Mouse (Mus musculus) hindbrain, postnatal 0 days (tissue): ENCODE measurements around the gene Slc37a4. TPM values are rescaled to one million over a fixed set of nuclear protein-coding genes. Genes with fewer than 3 reads are reported as not detected.
"Not testable (repeated sequence)": the region's sequence is repeated elsewhere in the genome, so short reads cannot be mapped to it uniquely, and the experiment has no call there.

Source experiments
- ATAC-seq: fragments of 200-750 bp; cut with Nextera tagmentation; 2 replicates; pipeline ENCODE4 v1.8.0; 2017; ENCODE audit warnings: mild to moderate bottlenecking, moderate TSS enrichment, moderate library complexity
- DNase-seq: peaks from one replicate; pipeline ENCODE4 v3.0.0-alpha.2; 2015; ENCODE audit warnings: low spot score
- H3K27ac ChIP-seq: fragments of 300-500 bp; sonication (generic); 2 replicates; pipeline ENCODE4 v1.5.1; 2014; ENCODE audit warnings: mild to moderate bottlenecking
- H3K27me3 ChIP-seq: fragments of 300-500 bp; sonication (generic); 2 replicates; pipeline ENCODE4 v1.6.1; 2014; ENCODE audit warnings: low read length, mixed read lengths; ENCODE audit not compliant: insufficient read depth
- H3K36me3 ChIP-seq: fragments of 300-500 bp; sonication (generic); 2 replicates; pipeline ENCODE4 v1.6.1; 2014; ENCODE audit warnings: low read length, mixed read lengths; ENCODE audit not compliant: insufficient read depth
- H3K4me1 ChIP-seq: fragments of 300-500 bp; sonication (generic); 2 replicates; pipeline ENCODE4 v1.6.1; 2014; ENCODE audit warnings: antibody characterized with exemption, low read length, mixed read lengths; ENCODE audit not compliant: insufficient read depth
- H3K4me2 ChIP-seq: fragments of 300-500 bp; sonication (generic); 2 replicates; pipeline ENCODE4 v1.6.1; 2014; ENCODE audit warnings: low read depth, mild to moderate bottlenecking, low read length, moderate library complexity, mixed read lengths
- H3K4me3 ChIP-seq: fragments of 300-500 bp; sonication (generic); 2 replicates; pipeline ENCODE4 v1.5.1; 2014; ENCODE audit warnings: low read length
- H3K9ac ChIP-seq: fragments of 300-500 bp; sonication (generic); replicated peaks from 2 replicates; pipeline ENCODE4 v1.6.1; 2014; ENCODE audit warnings: mild to moderate bottlenecking, low read length, moderate library complexity, mixed read lengths
- H3K9me3 ChIP-seq: fragments of 300-500 bp; sonication (generic); 2 replicates; pipeline ENCODE4 v1.6.1; 2016; ENCODE audit warnings: low read length, mixed read lengths
- CTCF ChIP-seq: IDR thresholded peaks from 2 replicates; pipeline ENCODE4 v1.5.1; 2016; ENCODE audit warnings: antibody characterized with exemption, control low read depth, low read depth
- WGBS: fragments of 180-500 bp; shearing (Covaris S2); extraction: QIAGEN DNeasy Blood & Tissue Kit; methylation state at CpG from one replicate; pipeline ENCODE4 v1.1.7; 2014; 5-methylcytosine and 5-hydroxymethylcytosine counted together
- polyA plus RNA-seq: library from polyadenylated mRNA; unstranded; fragments of >200 nt; fragmentation: Nextera tagmentation; extraction: Ambion mirVana; gene quantifications from 2 replicates; pipeline ENCODE4 v1.2.1, GENCODE M21; 2015
- total RNA-seq: library from RNA; depleted of rRNA; stranded (reverse); fragments of >200 nt; gene quantifications from 2 replicates; pipeline ENCODE4 v1.2.3, GENCODE M21; 2014

The Slc37a4 gene
- total and polyA plus RNA-seq, 2 experiments from 2014 or later: 40.3 to 93.9 TPM

- WGBS: 84% methylated on average over 2 of the region's 2 CpGs
- ATAC-seq: no peak
These were observed 16.1 kb downstream of the Slc37a4 start for GRCm38 (mm10) chr9:44412781-44413180.

GRCm38 (mm10) chr9:44417156-44417891, 20.7 kb downstream of the Slc37a4 start:
- Histone ChIP-seq H3K9me3 (no peaks in the 10 kb centered on the region), H3K27ac (peak overlapping the region; percentile 79), H3K4me2 (peak overlapping the region; percentile 97), H3K4me1 (peaks cover 6% of the 10 kb centered on the region; the same call in 1 of the 2 replicates), H3K4me3 (peak overlapping the region; percentile 81), H3K27me3 (no peaks in the 10 kb centered on the region), H3K36me3 (peaks cover 15% of the 10 kb centered on the region; the same call in 1 of the 2 replicates), H3K9ac (peak overlapping the region; percentile 78)
- no peak for TF ChIP-seq CTCF
- ATAC-seq (peak; percentile 70), DNase-seq (no peak)
- WGBS: 9% methylated on average over 26 of the region's 26 CpGs

More at GRCm38 (mm10) chr9:44412781-44413180, 16.1 kb downstream of the Slc37a4 start:
- no peak for DNase-seq
- H3K4me2 ChIP-seq: no peak overlapping the region
- H3K9ac ChIP-seq: no peak overlapping the region
- no peak for TF ChIP-seq CTCF
- H3K36me3 ChIP-seq: peaks cover 48% of the 10 kb centered on the region
- H3K27me3 ChIP-seq: no peaks in the 10 kb centered on the region
- no peak overlapping the region for H3K4me3 ChIP-seq
- H3K4me1 ChIP-seq: peaks cover 6% of the 10 kb centered on the region; the same call in 1 of the 2 replicates
- H3K27ac ChIP-seq: no peak overlapping the region
- H3K9me3 ChIP-seq: no peaks in the 10 kb centered on the region

- WGBS: under 1% methylated on average over 38 of the region's 38 CpGs
- peak overlapping the region; percentile 81 for H3K4me3 ChIP-seq
- no peaks in the 10 kb centered on the region for H3K27me3 ChIP-seq
- peaks cover 9% of the 10 kb centered on the region; the same call in 1 of the 2 replicates for H3K36me3 ChIP-seq
- peak overlapping the region; percentile 78 for H3K9ac ChIP-seq
- no peaks in the 10 kb centered on the region for H3K9me3 ChIP-seq
- H3K4me1 ChIP-seq: peaks cover 6% of the 10 kb centered on the region; the same call in 1 of the 2 replicates
- ATAC-seq: peak; percentile 95
- DNase-seq: peak; percentile 97
- H3K27ac ChIP-seq: peak overlapping the region; percentile 79
- H3K4me2 ChIP-seq: peak overlapping the region; percentile 97
- TF ChIP-seq CTCF: peak; percentile 89
These were observed 21.3 kb downstream of the Slc37a4 start for GRCm38 (mm10) chr9:44417892-44418363.

- TF ChIP-seq CTCF: no peak
- peaks cover 6% of the 10 kb centered on the region; the same call in 1 of the 2 replicates for H3K4me1 ChIP-seq
- H3K27me3 ChIP-seq: no peaks in the 10 kb centered on the region
- H3K36me3 ChIP-seq: 0 out of 2 replicates have a peak, but pooled peaks cover 2% of the 10 kb centered on the region
- peak within 1 kb of the TSS; percentile 79 for H3K27ac ChIP-seq
- peak within 1 kb of the TSS; percentile 78 for H3K9ac ChIP-seq
- H3K4me3 ChIP-seq: peak within 1 kb of the TSS; percentile 81
- peak; percentile 33 for DNase-seq
- 76% methylated on average over 14 of the region's 14 CpGs for WGBS
- ATAC-seq: no peak
- no peaks in the 10 kb centered on the region for H3K9me3 ChIP-seq
- H3K4me2 ChIP-seq: peak within 1 kb of the TSS; percentile 97
These were observed 22.1 kb downstream of the Slc37a4 start, which contains the start of gene Ccdc84 for GRCm38 (mm10) chr9:44418519-44419385. Gene Ccdc84, minus strand, starts transcription at chr9:44418569.

GRCm38 (mm10) chr9:44419730-44420129, 23.1 kb downstream of the Slc37a4 start:
- not testable (repeated sequence) for H3K4me3 ChIP-seq, DNase-seq, H3K27ac ChIP-seq, H3K36me3 ChIP-seq, H3K9ac ChIP-seq, H3K9me3 ChIP-seq, H3K27me3 ChIP-seq, H3K4me1 ChIP-seq, H3K4me2 ChIP-seq, ATAC-seq
- WGBS: 91% methylated on average over 9 of the region's 9 CpGs

GRCm38 (mm10) chr9:44420280-44420898, 23.7 kb downstream of the Slc37a4 start:
- Histone ChIP-seq H3K27ac (no peak overlapping the region), H3K4me1 (peaks cover 6% of the 10 kb centered on the region; the same call in 1 of the 2 replicates), H3K27me3 (no peaks in the 10 kb centered on the region), H3K4me2 (no peak overlapping the region), H3K4me3 (no peak overlapping the region), H3K9ac (no peak overlapping the region), H3K9me3 (no peaks in the 10 kb centered on the region), H3K36me3 (no peaks in the 10 kb centered on the region)
- DNase-seq (no peak), ATAC-seq (no peak)
- no peak for TF ChIP-seq CTCF
- 69% methylated on average over 5 of the region's 5 CpGs for WGBS
